Mouse (Mus musculus): Measurements from ENCODE around the gene Olfr1151. TPM values are rescaled to one million over a fixed set of nuclear protein-coding genes. Genes with fewer than 3 reads are reported as not detected.

Gene Olfr1151
- total RNA-seq (2014; rRNA removed; ENCODE audit: low replicate concordance) (not detected in 2 replicates), polyA plus RNA-seq (2015; fragmentation: Nextera tagmentation; extraction: Ambion mirVana) (not detected in 2 replicates)

GRCm38 (mm10) chr2:87855562-87855961 is at the start of gene Olfr1151:
TSS of gene Olfr1151 (plus strand) at chr2:87855862.
- Histone ChIP-seq H3K27ac (ENCODE audit: low read depth) (no peak within 1 kb of the TSS), H3K36me3 (replicated peaks; ENCODE audit: control insufficient read depth, insufficient read depth, low read length) (no peaks in the 10 kb centered on the region), H3K27me3 (ENCODE audit: control insufficient read depth, insufficient read depth, low read length) (no peaks in the 10 kb centered on the region), H3K4me1 (ENCODE audit: control insufficient read depth, insufficient read depth) (no peaks in the 10 kb centered on the region), H3K4me2 (ENCODE audit: low read depth, low read length) (no peak within 1 kb of the TSS), H3K4me3 (ENCODE audit: low read depth, low read length) (no peak within 1 kb of the TSS), H3K9me3 (replicated peaks; ENCODE audit: control insufficient read depth, low read length) (no peaks in the 10 kb centered on the region), H3K9ac (replicated peaks; ENCODE audit: low read depth, low read length) (no peak within 1 kb of the TSS)
- WGBS = 65% methylated on average over 1 of the region's 1 CpGs
- DNase-seq (ENCODE audit: low spot score) (no peak), ATAC-seq (ENCODE audit: insufficient read depth, low read depth) (no peak)
- TF ChIP-seq CTCF (IDR thresholded peaks at IDR 0.05; ENCODE audit: low read depth) (no peak), EP300 (IDR thresholded peaks at IDR 0.05; ENCODE audit: low read depth) (no peak)

- TF ChIP-seq EP300 (IDR thresholded peaks at IDR 0.05; ENCODE audit: low read depth) (no peak), CTCF (IDR thresholded peaks at IDR 0.05; ENCODE audit: low read depth) (no peak)
- Histone ChIP-seq H3K4me2 (ENCODE audit: low read depth, low read length) (no peak within 1 kb of the TSS), H3K27me3 (ENCODE audit: control insufficient read depth, insufficient read depth, low read length) (no peaks in the 10 kb centered on the region)
These were observed 46.1 kb upstream of the Olfr1151 start, which contains the start of gene Olfr1145 for GRCm38 (mm10) chr2:87809522-87809921. TSS of gene Olfr1145 (plus strand) at chr2:87809822.

GRCm38 (mm10) chr2:87830233-87830632 is 25.4 kb upstream of the Olfr1151 start, which contains the start of gene Olfr1148:
TSS of gene Olfr1148 (plus strand) at chr2:87830533.
- no peaks in the 10 kb centered on the region for H3K36me3 ChIP-seq (replicated peaks; ENCODE audit: control insufficient read depth, insufficient read depth, low read length)
- no peak within 1 kb of the TSS for H3K4me2 ChIP-seq (ENCODE audit: low read depth, low read length)
- H3K4me3 ChIP-seq (ENCODE audit: low read depth, low read length) = no peak within 1 kb of the TSS
- TF ChIP-seq CTCF (IDR thresholded peaks at IDR 0.05; ENCODE audit: low read depth) (no peak), EP300 (IDR thresholded peaks at IDR 0.05; ENCODE audit: low read depth) (no peak)
- H3K9ac ChIP-seq (replicated peaks; ENCODE audit: low read depth, low read length) = no peak within 1 kb of the TSS
- H3K27me3 ChIP-seq (ENCODE audit: control insufficient read depth, insufficient read depth, low read length) = no peaks in the 10 kb centered on the region
- H3K4me1 ChIP-seq (ENCODE audit: control insufficient read depth, insufficient read depth) = no peaks in the 10 kb centered on the region
- WGBS = 77% methylated on average over 1 of the region's 1 CpGs
- DNase-seq (ENCODE audit: low spot score) (no peak), ATAC-seq (ENCODE audit: insufficient read depth, low read depth) (no peak)
- no peak within 1 kb of the TSS for H3K27ac ChIP-seq (ENCODE audit: low read depth)
- H3K9me3 ChIP-seq (replicated peaks; ENCODE audit: control insufficient read depth, low read length) = no peaks in the 10 kb centered on the region; the same call in 1 of the 2 replicates

More at GRCm38 (mm10) chr2:87809522-87809921, 46.1 kb upstream of the Olfr1151 start, which contains the start of gene Olfr1145:
- H3K4me3 ChIP-seq (ENCODE audit: low read depth, low read length) = no peak within 1 kb of the TSS
- ATAC-seq (ENCODE audit: insufficient read depth, low read depth) = no peak
- 59% methylated on average over 1 of the region's 1 CpGs for WGBS
- DNase-seq (ENCODE audit: low spot score) = no peak
- no peak within 1 kb of the TSS for H3K9ac ChIP-seq (replicated peaks; ENCODE audit: low read depth, low read length)
- H3K36me3 ChIP-seq (replicated peaks; ENCODE audit: control insufficient read depth, insufficient read depth, low read length) = no peaks in the 10 kb centered on the region
- H3K9me3 ChIP-seq (replicated peaks; ENCODE audit: control insufficient read depth, low read length) = no peaks in the 10 kb centered on the region
- H3K4me1 ChIP-seq (ENCODE audit: control insufficient read depth, insufficient read depth) = no peaks in the 10 kb centered on the region
- no peak within 1 kb of the TSS for H3K27ac ChIP-seq (ENCODE audit: low read depth)

GRCm38 (mm10) chr2:87843693-87844092 is 12.0 kb upstream of the Olfr1151 start, which contains the start of gene Olfr1150-ps1:
TSS of gene Olfr1150-ps1 (plus strand) at chr2:87843993.
- Histone ChIP-seq H3K27me3 (ENCODE audit: control insufficient read depth, insufficient read depth, low read length) (no peaks in the 10 kb centered on the region), H3K9me3 (replicated peaks; ENCODE audit: control insufficient read depth, low read length) (no peaks in the 10 kb centered on the region), H3K27ac (ENCODE audit: low read depth) (no peak within 1 kb of the TSS), H3K4me3 (ENCODE audit: low read depth, low read length) (no peak within 1 kb of the TSS), H3K4me1 (ENCODE audit: control insufficient read depth, insufficient read depth) (no peaks in the 10 kb centered on the region), H3K9ac (replicated peaks; ENCODE audit: low read depth, low read length) (no peak within 1 kb of the TSS), H3K4me2 (ENCODE audit: low read depth, low read length) (no peak within 1 kb of the TSS), H3K36me3 (replicated peaks; ENCODE audit: control insufficient read depth, insufficient read depth, low read length) (no peaks in the 10 kb centered on the region)
- TF ChIP-seq CTCF (IDR thresholded peaks at IDR 0.05; ENCODE audit: low read depth) = no peak
- TF ChIP-seq EP300 (IDR thresholded peaks at IDR 0.05; ENCODE audit: low read depth) = no peak
- WGBS = 54% methylated on average over 1 of the region's 1 CpGs
- no peak for ATAC-seq (ENCODE audit: insufficient read depth, low read depth)
- no peak for DNase-seq (ENCODE audit: low spot score)

- H3K4me2 ChIP-seq (ENCODE audit: low read depth, low read length) = no peak within 1 kb of the TSS
- no peak within 1 kb of the TSS for H3K27ac ChIP-seq (ENCODE audit: low read depth)
- no peaks in the 10 kb centered on the region for H3K4me1 ChIP-seq (ENCODE audit: control insufficient read depth, insufficient read depth)
- DNase-seq (ENCODE audit: low spot score) (no peak), ATAC-seq (ENCODE audit: insufficient read depth, low read depth) (no peak)
- H3K4me3 ChIP-seq (ENCODE audit: low read depth, low read length) = no peak within 1 kb of the TSS
- TF ChIP-seq CTCF (IDR thresholded peaks at IDR 0.05; ENCODE audit: low read depth) = no peak
- TF ChIP-seq EP300 (IDR thresholded peaks at IDR 0.05; ENCODE audit: low read depth) = no peak
- H3K27me3 ChIP-seq (ENCODE audit: control insufficient read depth, insufficient read depth, low read length) = no peaks in the 10 kb centered on the region
- H3K9me3 ChIP-seq (replicated peaks; ENCODE audit: control insufficient read depth, low read length) = no peaks in the 10 kb centered on the region
- no peak within 1 kb of the TSS for H3K9ac ChIP-seq (replicated peaks; ENCODE audit: low read depth, low read length)
- H3K36me3 ChIP-seq (replicated peaks; ENCODE audit: control insufficient read depth, insufficient read depth, low read length) = no peaks in the 10 kb centered on the region
These were observed 10.5 kb downstream of the Olfr1151 start, which contains the start of gene Olfr1152 for GRCm38 (mm10) chr2:87866192-87866591. TSS of gene Olfr1152 (plus strand) at chr2:87866492.

- Histone ChIP-seq H3K9me3 (replicated peaks; ENCODE audit: control insufficient read depth, low read length) (no peaks in the 10 kb centered on the region), H3K9ac (replicated peaks; ENCODE audit: low read depth, low read length) (no peak within 1 kb of the TSS), H3K27me3 (ENCODE audit: control insufficient read depth, insufficient read depth, low read length) (no peaks in the 10 kb centered on the region), H3K4me3 (ENCODE audit: low read depth, low read length) (no peak within 1 kb of the TSS), H3K4me1 (ENCODE audit: control insufficient read depth, insufficient read depth) (no peaks in the 10 kb centered on the region), H3K27ac (ENCODE audit: low read depth) (no peak within 1 kb of the TSS), H3K36me3 (replicated peaks; ENCODE audit: control insufficient read depth, insufficient read depth, low read length) (no peaks in the 10 kb centered on the region), H3K4me2 (ENCODE audit: low read depth, low read length) (no peak within 1 kb of the TSS)
- ATAC-seq (ENCODE audit: insufficient read depth, low read depth) (no peak), DNase-seq (ENCODE audit: low spot score) (no peak)
- WGBS = 66% methylated on average over 1 of the region's 1 CpGs
- no peak for TF ChIP-seq EP300 (IDR thresholded peaks at IDR 0.05; ENCODE audit: low read depth)
- TF ChIP-seq CTCF (IDR thresholded peaks at IDR 0.05; ENCODE audit: low read depth) = no peak
These were observed 39.0 kb downstream of the Olfr1151 start, which contains the start of gene Olfr1153 for GRCm38 (mm10) chr2:87894662-87895061. TSS of gene Olfr1153 (plus strand) at chr2:87894962.

Measured in heart, postnatal 0 days (tissue).